Comparison of ENCODE assay signal across 17 mouse cellular contexts in genomic region chr2:51588895-51589294, GRCm38 (mm10). TPM values are rescaled to one million over a fixed set of nuclear protein-coding genes. Genes with fewer than 3 reads are reported as not detected.
DNase-seq lines count a peak whose midpoint lies in the region; ATAC-seq and TF ChIP-seq lines count a peak whose summit lies in the region.
"Had no signal": no experiment of that assay in that cellular context is flagged by ENCODE, and none has a peak within 500 bp of the region (broad histone marks: within the 10 kb centered on the region; RNA-seq: fewer than 3 reads in every experiment).

No protein-coding gene starts in this region.

- H3K9me3 ChIP-seq in liver, postnatal 0 days (ENCODE audit: low read length) = no peaks in the 10 kb centered on the region
- H3K9me3 ChIP-seq: embryonic facial prominence, embryonic 10.5 days; hindbrain, embryonic 13.5 days; lung, embryonic 15.5 days had no signal

- H3K4me1 ChIP-seq in kidney, adult 2 months (ENCODE audit: control insufficient read depth, insufficient read depth, low read length) = no peaks in the 10 kb centered on the region
- H3K4me1 ChIP-seq in liver, postnatal 0 days (ENCODE audit: insufficient read depth) = no peaks in the 10 kb centered on the region; the same call in 1 of the 2 replicates
- H3K4me1 ChIP-seq in bone marrow, adult 2 months (ENCODE audit: control insufficient read depth, insufficient read depth, low read length) = peaks cover 7% of the 10 kb centered on the region
- H3K4me1 ChIP-seq: lung, embryonic 15.5 days had no signal

- TF ChIP-seq EP300 in liver, postnatal 0 days (IDR thresholded peaks at IDR 0.05; ENCODE audit: low read depth) = no peak

- no peaks in the 10 kb centered on the region for H3K27me3 ChIP-seq in kidney, adult 2 months (replicated peaks; ENCODE audit: control insufficient read depth, insufficient read depth, low read length)
- no peaks in the 10 kb centered on the region for H3K27me3 ChIP-seq in liver, postnatal 0 days (ENCODE audit: insufficient read depth, low read length)
- H3K27me3 ChIP-seq: hindbrain, embryonic 13.5 days; lung, embryonic 15.5 days had no signal

- no peak overlapping the region for H3K4me2 ChIP-seq in liver, postnatal 0 days (ENCODE audit: low read depth, low read length)
- H3K4me2 ChIP-seq: hindbrain, embryonic 13.5 days; lung, embryonic 15.5 days; midbrain, embryonic 11.5 days had no signal

- H3K27ac ChIP-seq in kidney, adult 2 months (ENCODE audit: insufficient read depth, low read depth, low read length) = no peak overlapping the region
- no peak overlapping the region for H3K27ac ChIP-seq in liver, postnatal 0 days (ENCODE audit: low read depth)
- H3K27ac ChIP-seq in bone marrow, adult 2 months (ENCODE audit: control insufficient read depth, insufficient read depth, low read depth, low read length, poor library complexity) = peak overlapping the region; percentile 11; the same call in 1 of the 2 replicates
- H3K27ac ChIP-seq: lung, embryonic 15.5 days had no signal

- ATAC-seq in liver, postnatal 0 days = no peak

- peak; percentile 42 for DNase-seq in embryo, embryonic 10 days (ENCODE audit: low spot score)
- DNase-seq in embryo, embryonic 9.5 days (ENCODE audit: extremely low spot score) = no peak
- no peak for DNase-seq in kidney, adult 2 months
- DNase-seq in kidney, postnatal 14 days = no peak
- peak; percentile 33 for DNase-seq in liver, postnatal 0 days
- no peak for DNase-seq in liver
- no peak for DNase-seq in urinary bladder, postnatal 4 days (ENCODE audit: low spot score in 2 of 2)
- DNase-seq: cerebellum, postnatal 10 days; kidney, postnatal 25 days had no signal

- TF ChIP-seq POLR2A in kidney, adult 2 months (IDR thresholded peaks at IDR 0.05; ENCODE audit: low read depth, low read length) = no peak
- no peak for TF ChIP-seq POLR2A in bone marrow, adult 2 months (IDR thresholded peaks at IDR 0.05; ENCODE audit: borderline replicate concordance, control insufficient read depth, low read depth, low read length)

- H3K9ac ChIP-seq in liver, postnatal 0 days (replicated peaks) = no peak overlapping the region
- H3K9ac ChIP-seq: hindbrain, embryonic 13.5 days; lung, embryonic 15.5 days had no signal

- H3K4me3 ChIP-seq in kidney, adult 2 months (ENCODE audit: insufficient read depth, low read depth, low read length) = no peak overlapping the region
- H3K4me3 ChIP-seq in liver, postnatal 0 days (ENCODE audit: low read depth, low read length) = no peak overlapping the region
- no peak overlapping the region for H3K4me3 ChIP-seq in bone marrow, adult 2 months (replicated peaks; ENCODE audit: control insufficient read depth, low read depth, low read length)
- H3K4me3 ChIP-seq: embryonic facial prominence, embryonic 10.5 days; hindbrain, embryonic 13.5 days; lung, embryonic 15.5 days had no signal

- TF ChIP-seq CTCF in kidney, adult 2 months (conservative IDR thresholded peaks at IDR 0.05; ENCODE audit: insufficient read depth, insufficient read length, low read depth, low read length) = peak; percentile 59
- TF ChIP-seq CTCF in liver, postnatal 0 days (IDR thresholded peaks at IDR 0.05; ENCODE audit: low read depth) = peak; percentile 62
- no peak for TF ChIP-seq CTCF in bone marrow, adult 2 months (IDR thresholded peaks at IDR 0.05; ENCODE audit: control insufficient read depth, insufficient read depth, low read length)

- 81% methylated on average over 6 of the region's 6 CpGs for WGBS in kidney, adult 2 months
- WGBS in liver, postnatal 0 days (ENCODE audit: insufficient replicate concordance) = 71% methylated on average over 6 of the region's 6 CpGs
- 71% methylated on average over 6 of the region's 6 CpGs for WGBS in bone marrow, adult 2 months

- no peaks in the 10 kb centered on the region for H3K36me3 ChIP-seq in kidney, adult 2 months (ENCODE audit: control insufficient read depth, insufficient read depth, low read length)
- H3K36me3 ChIP-seq in liver, postnatal 0 days (replicated peaks; ENCODE audit: insufficient read depth, low read length) = no peaks in the 10 kb centered on the region
- H3K36me3 ChIP-seq: embryonic facial prominence, embryonic 10.5 days; hindbrain, embryonic 13.5 days; lung, embryonic 15.5 days had no signal

RNA-seq across cellular contexts. Expression of gene Tas2r134, which starts 38.4 kb away (rescaled TPM):
- polyA plus RNA-seq in kidney, adult 2 months (2012; rRNA removed) = not detected in 2 replicates
- not detected in 2 replicates for polyA plus RNA-seq in liver, postnatal 0 days (2015; fragmentation: Nextera tagmentation; extraction: Ambion mirVana)
- not detected in 2 replicates for polyA plus RNA-seq in bone marrow, adult 2 months (2011; ENCODE audit: insufficient read depth, insufficient read length, low replicate concordance, missing spikeins)
- polyA plus RNA-seq: embryonic facial prominence, embryonic 10.5 days; heart, embryonic 14.5 days; hindbrain, embryonic 13.5 days; limb, embryonic 11.5 days; lung, embryonic 15.5 days; midbrain, embryonic 11.5 days; spleen, adult 2 months had no signal

Comparison
In these comparisons a context has a peak if more than half of its experiments do, and no peak if none do; other contexts are left out.
1. DNase-seq: peak in embryo, embryonic 10 days (single experiment) and liver, postnatal 0 days (single experiment); none in embryo, embryonic 9.5 days (single experiment), kidney, adult 2 months (single experiment), kidney, postnatal 14 days (single experiment), liver (single experiment) and urinary bladder, postnatal 4 days (0 of 2).